In genomic region chr4:151074817-151075216, GRCm38 (mm10) we compare ENCODE assay signal across 19 mouse cellular contexts. TPM values are rescaled to one million over a fixed set of nuclear protein-coding genes. Genes with fewer than 3 reads are reported as not detected.
"Had no signal": no experiment of that assay in that cellular context is flagged by ENCODE, and none has a peak within 500 bp of the region (broad histone marks: within the 10 kb centered on the region; RNA-seq: fewer than 3 reads in every experiment).

No protein-coding gene starts in this region.

- H3K27me3 ChIP-seq: heart, embryonic 12.5 days; hindbrain, embryonic 12.5 days; kidney, embryonic 15.5 days; limb, embryonic 13.5 days; limb, embryonic 15.5 days had no signal

- H3K36me3 ChIP-seq: liver, embryonic 12.5 days had no signal

- H3K4me2 ChIP-seq: heart, embryonic 12.5 days; hindbrain, embryonic 12.5 days; hindbrain, embryonic 14.5 days; kidney, embryonic 15.5 days; limb, embryonic 13.5 days; limb, embryonic 15.5 days; liver, embryonic 12.5 days had no signal

- H3K27ac ChIP-seq: gastrocnemius, adult 2 months; heart, embryonic 10.5 days; hindbrain, embryonic 10.5 days; hindbrain, embryonic 14.5 days; kidney, embryonic 15.5 days; kidney, postnatal 0 days; limb, embryonic 13.5 days; limb, embryonic 15.5 days; liver, embryonic 12.5 days; liver, embryonic 14.5 days had no signal

- H3K4me3 ChIP-seq: gastrocnemius, adult 2 months; heart, embryonic 10.5 days; heart, embryonic 12.5 days; hindbrain, embryonic 10.5 days; hindbrain, embryonic 12.5 days; kidney, embryonic 15.5 days; limb, embryonic 13.5 days; limb, embryonic 15.5 days; liver, embryonic 12.5 days had no signal

- H3K9me3 ChIP-seq: heart, embryonic 10.5 days; heart, embryonic 12.5 days; hindbrain, embryonic 10.5 days; hindbrain, embryonic 12.5 days; kidney, embryonic 15.5 days; limb, embryonic 13.5 days; limb, embryonic 15.5 days; liver, embryonic 12.5 days had no signal

- ATAC-seq: hindbrain, embryonic 16.5 days; inflammation-experienced regulatory T-cells, adult 6 months; liver, embryonic 12.5 days had no signal

- H3K4me1 ChIP-seq: heart, embryonic 10.5 days; heart, embryonic 12.5 days; hindbrain, embryonic 10.5 days; hindbrain, embryonic 12.5 days; kidney, embryonic 15.5 days; limb, embryonic 13.5 days; limb, embryonic 15.5 days; liver, embryonic 12.5 days had no signal

- H3K9ac ChIP-seq: hindbrain, embryonic 12.5 days; hindbrain, embryonic 14.5 days; kidney, embryonic 15.5 days; limb, embryonic 13.5 days; limb, embryonic 15.5 days; liver, embryonic 12.5 days; liver, embryonic 14.5 days had no signal

RNA-seq across cellular contexts. Expression of gene Gm13090, which starts 14.6 kb away (rescaled TPM):
- polyA plus RNA-seq: frontal cortex, adult 2 months; heart, embryonic 10.5 days; heart, embryonic 12.5 days; heart, embryonic 14.5 days; hindbrain, embryonic 10.5 days; hindbrain, embryonic 12.5 days; hindbrain, embryonic 16.5 days; inflammation-experienced regulatory T-cells, adult 6 months; kidney, embryonic 15.5 days; large intestine, adult 2 months; limb, embryonic 13.5 days; limb, embryonic 15.5 days; liver, adult 2 months; liver, embryonic 12.5 days; liver, embryonic 14.5 days; liver, embryonic 16.5 days had no signal
